Mouse (Mus musculus): ENCODE results near the gene Gnl2. TPM values are rescaled to one million over a fixed set of nuclear protein-coding genes. Genes with fewer than 3 reads are reported as not detected.

Gnl2 gene
- polyA plus RNA-seq, 1 experiment from 2014 or later, result 66.2 TPM

- H3K27ac ChIP-seq (ENCODE audit: low read length), result no peak overlapping the region
- no peaks in the 10 kb centered on the region for H3K4me1 ChIP-seq (ENCODE audit: control insufficient read depth, insufficient read depth, low read length)
- ATAC-seq (replicated peaks; ENCODE audit: extremely low read depth, insufficient read depth, low FRiP score), result no peak
- H3K36me3 ChIP-seq (ENCODE audit: control insufficient read depth, insufficient read depth), result no peaks in the 10 kb centered on the region
- no peak overlapping the region for H3K9ac ChIP-seq (ENCODE audit: low read length)
- H3K9me3 ChIP-seq (replicated peaks; ENCODE audit: control insufficient read depth, low read length), result no peaks in the 10 kb centered on the region
- 68% methylated on average over 10 of the region's 10 CpGs for WGBS
- H3K27me3 ChIP-seq (ENCODE audit: control insufficient read depth, insufficient read depth, low read length), result no peaks in the 10 kb centered on the region; the same call in 1 of the 2 replicates
- no peak overlapping the region for H3K4me3 ChIP-seq (ENCODE audit: low read length)
- H3K4me2 ChIP-seq (ENCODE audit: low read depth, low read length), result no peak overlapping the region
These were observed 18.8 kb upstream of the Gnl2 start for GRCm38 (mm10) chr4:124997479-124998147.

DNA sequence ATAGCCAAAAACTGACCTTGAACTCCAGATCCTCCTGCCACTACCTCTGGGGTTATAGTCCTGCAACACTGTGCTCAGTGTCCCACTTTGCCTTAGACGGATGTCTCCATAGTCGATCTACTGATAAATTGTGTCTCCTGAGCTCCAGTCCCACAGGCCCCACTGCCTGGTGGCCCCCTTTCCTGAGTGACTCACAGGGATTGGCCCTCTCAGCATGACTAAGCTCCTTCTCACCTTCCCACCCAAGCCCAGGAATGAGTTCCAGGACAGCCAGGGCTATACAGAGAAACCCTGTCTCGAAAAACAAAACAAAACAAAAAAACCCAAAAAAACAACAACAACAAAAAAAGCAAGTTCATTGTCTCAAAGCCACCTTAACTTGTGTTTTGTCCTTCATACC, 16.8 kb upstream of the Gnl2 start:
- Histone ChIP-seq H3K4me2 (ENCODE audit: low read depth, low read length) (no peak overlapping the region), H3K4me1 (ENCODE audit: control insufficient read depth, insufficient read depth, low read length) (no peaks in the 10 kb centered on the region), H3K4me3 (ENCODE audit: low read length) (no peak overlapping the region), H3K9ac (ENCODE audit: low read length) (no peak overlapping the region), H3K36me3 (ENCODE audit: control insufficient read depth, insufficient read depth) (no peaks in the 10 kb centered on the region), H3K9me3 (replicated peaks; ENCODE audit: control insufficient read depth, low read length) (no peaks in the 10 kb centered on the region), H3K27ac (ENCODE audit: low read length) (no peak overlapping the region), H3K27me3 (ENCODE audit: control insufficient read depth, insufficient read depth, low read length) (peaks cover 1% of the 10 kb centered on the region)
- ATAC-seq (replicated peaks; ENCODE audit: extremely low read depth, insufficient read depth, low FRiP score), result no peak
- WGBS, result 56% methylated on average over 3 of the region's 3 CpGs

DNA sequence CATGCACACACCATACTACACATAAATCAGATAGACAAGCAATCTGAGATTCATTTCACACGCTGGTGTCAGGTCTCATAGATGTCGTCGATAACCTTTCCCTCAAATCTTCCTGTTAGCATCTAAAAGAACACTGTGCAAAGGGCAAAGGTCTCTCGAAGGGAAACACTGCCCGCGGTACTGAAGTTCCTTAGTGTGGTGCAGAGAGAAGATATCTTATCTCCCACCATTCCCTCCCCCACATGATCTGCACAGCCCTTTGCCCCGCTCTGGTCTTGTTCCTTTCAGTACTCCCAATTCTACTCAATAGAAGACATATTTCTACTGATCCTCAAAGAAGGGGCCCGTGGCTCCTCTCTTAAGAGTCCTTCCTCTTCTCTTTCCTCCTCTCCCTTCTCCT, 13.4 kb upstream of the Gnl2 start:
- ATAC-seq (replicated peaks; ENCODE audit: extremely low read depth, insufficient read depth, low FRiP score), result no peak
- WGBS, result 37% methylated on average over 8 of the region's 8 CpGs

GRCm38 (mm10) chr4:125004886-125005285, 11.5 kb upstream of the Gnl2 start:
- Histone ChIP-seq H3K27ac (ENCODE audit: low read length) (no peak overlapping the region), H3K9me3 (replicated peaks; ENCODE audit: control insufficient read depth, low read length) (no peaks in the 10 kb centered on the region), H3K4me2 (ENCODE audit: low read depth, low read length) (no peak overlapping the region), H3K4me1 (ENCODE audit: control insufficient read depth, insufficient read depth, low read length) (no peaks in the 10 kb centered on the region), H3K9ac (ENCODE audit: low read length) (no peak overlapping the region), H3K36me3 (ENCODE audit: control insufficient read depth, insufficient read depth) (no peaks in the 10 kb centered on the region), H3K4me3 (ENCODE audit: low read length) (no peak overlapping the region), H3K27me3 (ENCODE audit: control insufficient read depth, insufficient read depth, low read length) (peaks cover 39% of the 10 kb centered on the region)
- 36% methylated on average over 12 of the region's 12 CpGs for WGBS
- ATAC-seq (replicated peaks; ENCODE audit: extremely low read depth, insufficient read depth, low FRiP score), result no peak

More for the DNA sequence above, 13.4 kb upstream of the Gnl2 start:
- no peaks in the 10 kb centered on the region for H3K36me3 ChIP-seq (ENCODE audit: control insufficient read depth, insufficient read depth)
- H3K27me3 ChIP-seq (ENCODE audit: control insufficient read depth, insufficient read depth, low read length), result peaks cover 33% of the 10 kb centered on the region
- no peak overlapping the region for H3K27ac ChIP-seq (ENCODE audit: low read length)
- no peak overlapping the region for H3K4me2 ChIP-seq (ENCODE audit: low read depth, low read length)
- H3K4me1 ChIP-seq (ENCODE audit: control insufficient read depth, insufficient read depth, low read length), result no peaks in the 10 kb centered on the region
- no peaks in the 10 kb centered on the region for H3K9me3 ChIP-seq (replicated peaks; ENCODE audit: control insufficient read depth, low read length)
- H3K9ac ChIP-seq (ENCODE audit: low read length), result no peak overlapping the region
- no peak overlapping the region for H3K4me3 ChIP-seq (ENCODE audit: low read length)

DNA sequence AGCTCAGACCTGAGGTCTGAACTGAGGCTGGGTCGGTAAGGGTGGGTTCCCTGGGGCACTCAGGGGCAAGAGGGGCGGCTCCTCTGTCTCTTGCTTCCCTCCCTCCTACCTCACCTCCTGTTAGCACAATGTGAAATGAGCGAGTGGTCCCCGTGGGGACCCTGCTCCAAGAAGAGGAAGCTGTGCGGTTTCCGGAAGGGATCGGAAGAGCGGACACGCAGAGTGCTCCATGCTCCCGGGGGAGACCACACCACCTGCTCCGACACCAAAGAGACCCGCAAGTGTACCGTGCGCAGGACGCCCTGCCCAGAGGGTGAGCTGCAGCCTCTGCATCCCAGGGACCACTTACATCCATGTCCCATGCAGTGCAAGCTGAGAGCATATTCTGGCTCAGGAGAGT, 8.9 kb upstream of the Gnl2 start:
- no peaks in the 10 kb centered on the region for H3K36me3 ChIP-seq (ENCODE audit: control insufficient read depth, insufficient read depth)
- peaks cover 39% of the 10 kb centered on the region for H3K27me3 ChIP-seq (ENCODE audit: control insufficient read depth, insufficient read depth, low read length)
- H3K27ac ChIP-seq (ENCODE audit: low read length), result no peak overlapping the region
- H3K4me2 ChIP-seq (ENCODE audit: low read depth, low read length), result no peak overlapping the region
- H3K9ac ChIP-seq (ENCODE audit: low read length), result no peak overlapping the region
- 49% methylated on average over 15 of the region's 15 CpGs for WGBS
- H3K9me3 ChIP-seq (replicated peaks; ENCODE audit: control insufficient read depth, low read length), result no peaks in the 10 kb centered on the region
- no peak overlapping the region for H3K4me3 ChIP-seq (ENCODE audit: low read length)
- H3K4me1 ChIP-seq (ENCODE audit: control insufficient read depth, insufficient read depth, low read length), result no peaks in the 10 kb centered on the region
- no peak for ATAC-seq (replicated peaks; ENCODE audit: extremely low read depth, insufficient read depth, low FRiP score)

DNA sequence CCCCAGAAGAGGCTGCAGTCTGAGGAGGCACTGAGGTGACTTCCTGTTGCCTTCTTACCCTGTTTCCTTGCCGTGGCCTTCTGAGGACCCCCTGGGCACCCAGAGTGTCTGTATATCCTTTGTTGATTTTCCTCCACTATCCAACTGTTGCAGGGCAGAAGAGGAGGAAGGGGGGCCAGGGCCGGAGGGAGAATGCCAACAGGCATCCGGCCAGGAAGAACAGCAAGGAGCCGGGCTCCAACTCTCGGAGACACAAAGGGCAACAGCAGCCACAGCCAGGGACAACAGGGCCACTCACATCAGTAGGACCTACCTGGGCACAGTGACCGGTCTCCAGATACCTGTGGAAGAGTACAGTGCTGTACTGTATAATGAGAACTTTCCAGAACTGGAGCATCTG, 8.2 kb upstream of the Gnl2 start:
- no peaks in the 10 kb centered on the region for H3K9me3 ChIP-seq (replicated peaks; ENCODE audit: control insufficient read depth, low read length)
- 58% methylated on average over 6 of the region's 6 CpGs for WGBS
- no peak overlapping the region for H3K4me2 ChIP-seq (ENCODE audit: low read depth, low read length)
- no peak overlapping the region for H3K4me3 ChIP-seq (ENCODE audit: low read length)
- H3K27ac ChIP-seq (ENCODE audit: low read length), result no peak overlapping the region
- no peak overlapping the region for H3K9ac ChIP-seq (ENCODE audit: low read length)
- no peaks in the 10 kb centered on the region for H3K4me1 ChIP-seq (ENCODE audit: control insufficient read depth, insufficient read depth, low read length)
- peaks cover 39% of the 10 kb centered on the region for H3K27me3 ChIP-seq (ENCODE audit: control insufficient read depth, insufficient read depth, low read length)
- no peaks in the 10 kb centered on the region for H3K36me3 ChIP-seq (ENCODE audit: control insufficient read depth, insufficient read depth)
- no peak for ATAC-seq (replicated peaks; ENCODE audit: extremely low read depth, insufficient read depth, low FRiP score)

- Histone ChIP-seq H3K4me2 (ENCODE audit: low read depth, low read length) (no peak overlapping the region), H3K4me3 (ENCODE audit: low read length) (no peak overlapping the region), H3K27me3 (ENCODE audit: control insufficient read depth, insufficient read depth, low read length) (peaks cover 39% of the 10 kb centered on the region), H3K4me1 (ENCODE audit: control insufficient read depth, insufficient read depth, low read length) (no peaks in the 10 kb centered on the region), H3K9ac (ENCODE audit: low read length) (no peak overlapping the region), H3K27ac (ENCODE audit: low read length) (no peak overlapping the region), H3K9me3 (replicated peaks; ENCODE audit: control insufficient read depth, low read length) (no peaks in the 10 kb centered on the region), H3K36me3 (ENCODE audit: control insufficient read depth, insufficient read depth) (no peaks in the 10 kb centered on the region)
- WGBS, result 59% methylated on average over 8 of the region's 8 CpGs
- ATAC-seq (replicated peaks; ENCODE audit: extremely low read depth, insufficient read depth, low FRiP score), result no peak
These were observed 7.7 kb upstream of the Gnl2 start for GRCm38 (mm10) chr4:125008712-125009111.

GRCm38 (mm10) chr4:125017431-125017830, 1.0 kb downstream of the Gnl2 start:
- no peaks in the 10 kb centered on the region for H3K36me3 ChIP-seq (ENCODE audit: control insufficient read depth, insufficient read depth)

GRCm38 (mm10) chr4:125020780-125021538, 4.6 kb downstream of the Gnl2 start:
- H3K27ac ChIP-seq (ENCODE audit: low read length), result no peak overlapping the region
- no peak overlapping the region for H3K4me2 ChIP-seq (ENCODE audit: low read depth, low read length)
- no peaks in the 10 kb centered on the region for H3K4me1 ChIP-seq (ENCODE audit: control insufficient read depth, insufficient read depth, low read length)
- no peak overlapping the region for H3K9ac ChIP-seq (ENCODE audit: low read length)
- peaks cover 4% of the 10 kb centered on the region for H3K27me3 ChIP-seq (ENCODE audit: control insufficient read depth, insufficient read depth, low read length)
- H3K36me3 ChIP-seq (ENCODE audit: control insufficient read depth, insufficient read depth), result no peaks in the 10 kb centered on the region
- H3K9me3 ChIP-seq (replicated peaks; ENCODE audit: control insufficient read depth, low read length), result no peaks in the 10 kb centered on the region
- H3K4me3 ChIP-seq (ENCODE audit: low read length), result no peak overlapping the region
- 28% methylated on average over 11 of the region's 11 CpGs for WGBS
- no peak for ATAC-seq (replicated peaks; ENCODE audit: extremely low read depth, insufficient read depth, low FRiP score)

More at GRCm38 (mm10) chr4:125017431-125017830, 1.0 kb downstream of the Gnl2 start:
- no peak overlapping the region for H3K9ac ChIP-seq (ENCODE audit: low read length)
- peaks cover 4% of the 10 kb centered on the region for H3K27me3 ChIP-seq (ENCODE audit: control insufficient read depth, insufficient read depth, low read length)
- no peak overlapping the region for H3K27ac ChIP-seq (ENCODE audit: low read length)
- ATAC-seq (replicated peaks; ENCODE audit: extremely low read depth, insufficient read depth, low FRiP score), result no peak
- no peaks in the 10 kb centered on the region for H3K4me1 ChIP-seq (ENCODE audit: control insufficient read depth, insufficient read depth, low read length)
- 56% methylated on average over 11 of the region's 11 CpGs for WGBS
- no peak overlapping the region for H3K4me2 ChIP-seq (ENCODE audit: low read depth, low read length)
- no peaks in the 10 kb centered on the region for H3K9me3 ChIP-seq (replicated peaks; ENCODE audit: control insufficient read depth, low read length)
- no peak overlapping the region for H3K4me3 ChIP-seq (ENCODE audit: low read length)
